Mouse (Mus musculus): ENCODE results near the gene Gm10334.
"Not testable (repeated sequence)": the region's sequence is repeated elsewhere in the genome, so short reads cannot be mapped to it uniquely, and the experiment has no call there.

- TF ChIP-seq GATA1 (IDR thresholded peaks at IDR 0.05; ENCODE audit: borderline replicate concordance, low read length); CTCF (IDR thresholded peaks at IDR 0.05; ENCODE audit: low read depth, low read length); POLR2AphosphoS5 (IDR thresholded peaks at IDR 0.05; ENCODE audit: insufficient replicate concordance, low read depth, low read length); TAL1 (conservative IDR thresholded peaks at IDR 0.05; ENCODE audit: low read depth, low read length): not testable (repeated sequence)
Measured at GRCm38 (mm10) chr6:41458632-41459031, 12.7 kb upstream of the Gm10334 start, which contains the start of gene Prss1.

All from G1E (cell line).